ENCODE assay signal across 10 mouse cellular contexts in genomic region chr7:68080122-68080845, GRCm38 (mm10).
DNase-seq lines count a peak whose midpoint lies in the region; ATAC-seq lines count a peak whose summit lies in the region.
"Had no signal": no experiment of that assay in that cellular context is flagged by ENCODE, and none has a peak within 500 bp of the region (broad histone marks: within the 10 kb centered on the region; RNA-seq: fewer than 3 reads in every experiment).

No protein-coding gene starts in this region.

- ATAC-seq in heart, embryonic 13.5 days (ENCODE audit: extremely low read depth, insufficient number of reproducible peaks, low FRiP score, low TSS enrichment), result no peak
- no peak for ATAC-seq in kidney, embryonic 14.5 days (ENCODE audit: low FRiP score, low TSS enrichment)
- no peak for ATAC-seq in forebrain, embryonic 13.5 days

- DNase-seq in heart, adult 18-20 months, result no peak
- DNase-seq in adrenal gland, adult 8-10 months, result peak; percentile 75
- peak; percentile 74 for DNase-seq in lung, postnatal 10 days
- no peak for DNase-seq in cerebellum, postnatal 4 days (ENCODE audit: low spot score in 2 of 2)
- DNase-seq in midbrain, embryonic 10.5 days (ENCODE audit: low spot score), result no peak
- DNase-seq: embryo, embryonic 11 days had no signal

- H3K27ac ChIP-seq in heart, embryonic 13.5 days (replicated peaks), result peak overlapping the region; percentile 83
- H3K27ac ChIP-seq in kidney, embryonic 14.5 days (ENCODE audit: low read depth, low read length), result peak overlapping the region; percentile 61; the same call in 1 of the 2 replicates
- H3K27ac ChIP-seq in forebrain, embryonic 13.5 days, result no peak overlapping the region; the same call in 1 of the 2 replicates
- H3K27ac ChIP-seq in midbrain, embryonic 10.5 days (replicated peaks), result no peak overlapping the region
- H3K27ac ChIP-seq: midbrain, embryonic 12.5 days had no signal

- peak overlapping the region; percentile 3; the same call in 1 of the 2 replicates for H3K4me2 ChIP-seq in heart, embryonic 13.5 days
- no peak overlapping the region for H3K4me2 ChIP-seq in kidney, embryonic 14.5 days (replicated peaks; ENCODE audit: low read depth, low read length)
- no peak overlapping the region for H3K4me2 ChIP-seq in forebrain, embryonic 13.5 days
- H3K4me2 ChIP-seq: midbrain, embryonic 12.5 days had no signal

- no peak overlapping the region for H3K9ac ChIP-seq in heart, embryonic 13.5 days
- no peak overlapping the region for H3K9ac ChIP-seq in kidney, embryonic 14.5 days (ENCODE audit: low read depth, low read length)
- H3K9ac ChIP-seq in forebrain, embryonic 13.5 days, result no peak overlapping the region
- H3K9ac ChIP-seq: midbrain, embryonic 12.5 days had no signal

- no peaks in the 10 kb centered on the region for H3K36me3 ChIP-seq in heart, embryonic 13.5 days
- no peaks in the 10 kb centered on the region for H3K36me3 ChIP-seq in kidney, embryonic 14.5 days (ENCODE audit: control insufficient read depth, insufficient read depth, low read length)
- H3K36me3 ChIP-seq in forebrain, embryonic 13.5 days (ENCODE audit: poor library complexity, severe bottlenecking), result no peaks in the 10 kb centered on the region
- no peaks in the 10 kb centered on the region for H3K36me3 ChIP-seq in midbrain, embryonic 10.5 days
- H3K36me3 ChIP-seq: midbrain, embryonic 12.5 days had no signal

- 42% methylated on average over 11 of the region's 11 CpGs for WGBS in heart, embryonic 13.5 days
- WGBS in kidney, embryonic 14.5 days, result 45% methylated on average over 11 of the region's 11 CpGs
- WGBS in forebrain, embryonic 13.5 days, result 46% methylated on average over 11 of the region's 11 CpGs
- WGBS in midbrain, embryonic 10.5 days, result 60% methylated on average over 11 of the region's 11 CpGs

- H3K27me3 ChIP-seq in heart, embryonic 13.5 days (replicated peaks), result no peaks in the 10 kb centered on the region
- no peaks in the 10 kb centered on the region for H3K27me3 ChIP-seq in kidney, embryonic 14.5 days (ENCODE audit: control insufficient read depth, insufficient read depth, low read length)
- H3K27me3 ChIP-seq in forebrain, embryonic 13.5 days, result no peaks in the 10 kb centered on the region
- H3K27me3 ChIP-seq in midbrain, embryonic 10.5 days (ENCODE audit: low read depth, poor library complexity, severe bottlenecking), result no peaks in the 10 kb centered on the region
- H3K27me3 ChIP-seq: midbrain, embryonic 12.5 days had no signal

- no peaks in the 10 kb centered on the region for H3K9me3 ChIP-seq in heart, embryonic 13.5 days
- H3K9me3 ChIP-seq in kidney, embryonic 14.5 days (ENCODE audit: control insufficient read depth, low read length), result no peaks in the 10 kb centered on the region
- no peaks in the 10 kb centered on the region for H3K9me3 ChIP-seq in forebrain, embryonic 13.5 days (replicated peaks)
- no peaks in the 10 kb centered on the region for H3K9me3 ChIP-seq in midbrain, embryonic 10.5 days (replicated peaks)
- H3K9me3 ChIP-seq: midbrain, embryonic 12.5 days had no signal

- peaks cover 81% of the 10 kb centered on the region for H3K4me1 ChIP-seq in heart, embryonic 13.5 days
- H3K4me1 ChIP-seq in kidney, embryonic 14.5 days (ENCODE audit: control insufficient read depth, insufficient read depth, low read length), result peaks cover 30% of the 10 kb centered on the region
- H3K4me1 ChIP-seq in forebrain, embryonic 13.5 days, result peaks cover 47% of the 10 kb centered on the region
- peaks cover 62% of the 10 kb centered on the region for H3K4me1 ChIP-seq in midbrain, embryonic 10.5 days

- H3K4me3 ChIP-seq in heart, embryonic 13.5 days, result no peak overlapping the region
- no peak overlapping the region for H3K4me3 ChIP-seq in kidney, embryonic 14.5 days (ENCODE audit: low read length)
- H3K4me3 ChIP-seq in forebrain, embryonic 13.5 days, result no peak overlapping the region
- H3K4me3 ChIP-seq in midbrain, embryonic 10.5 days, result no peak overlapping the region
- H3K4me3 ChIP-seq: midbrain, embryonic 12.5 days had no signal

Comparison
In these comparisons a context has a peak if more than half of its experiments do, and no peak if none do; other contexts are left out.
1. H3K27ac ChIP-seq: peak in heart, embryonic 13.5 days (single experiment) and kidney, embryonic 14.5 days (single experiment); none in forebrain, embryonic 13.5 days (single experiment) and midbrain, embryonic 10.5 days (single experiment).
2. DNase-seq: peak in adrenal gland, adult 8-10 months (single experiment) and lung, postnatal 10 days (single experiment); none in heart, adult 18-20 months (0 of 2), cerebellum, postnatal 4 days (0 of 2) and midbrain, embryonic 10.5 days (single experiment).